Mouse (Mus musculus) hindlimb bud, embryonic 11.5 days (tissue): ENCODE measurements at regions not wholly inside any gene's neighbourhood (a gene's known extent, or its start where the extent isn't known, plus 50 kb on each side); places are given as distances from the start of the nearest gene placed in this dataset.

Experiments used
- DNase-seq: peaks from one replicate; pipeline ENCODE4 v3.0.0-alpha.2; 2012; ENCODE audit warnings: low read depth, low spot score; ENCODE audit errors: extremely low spot score

DNA sequence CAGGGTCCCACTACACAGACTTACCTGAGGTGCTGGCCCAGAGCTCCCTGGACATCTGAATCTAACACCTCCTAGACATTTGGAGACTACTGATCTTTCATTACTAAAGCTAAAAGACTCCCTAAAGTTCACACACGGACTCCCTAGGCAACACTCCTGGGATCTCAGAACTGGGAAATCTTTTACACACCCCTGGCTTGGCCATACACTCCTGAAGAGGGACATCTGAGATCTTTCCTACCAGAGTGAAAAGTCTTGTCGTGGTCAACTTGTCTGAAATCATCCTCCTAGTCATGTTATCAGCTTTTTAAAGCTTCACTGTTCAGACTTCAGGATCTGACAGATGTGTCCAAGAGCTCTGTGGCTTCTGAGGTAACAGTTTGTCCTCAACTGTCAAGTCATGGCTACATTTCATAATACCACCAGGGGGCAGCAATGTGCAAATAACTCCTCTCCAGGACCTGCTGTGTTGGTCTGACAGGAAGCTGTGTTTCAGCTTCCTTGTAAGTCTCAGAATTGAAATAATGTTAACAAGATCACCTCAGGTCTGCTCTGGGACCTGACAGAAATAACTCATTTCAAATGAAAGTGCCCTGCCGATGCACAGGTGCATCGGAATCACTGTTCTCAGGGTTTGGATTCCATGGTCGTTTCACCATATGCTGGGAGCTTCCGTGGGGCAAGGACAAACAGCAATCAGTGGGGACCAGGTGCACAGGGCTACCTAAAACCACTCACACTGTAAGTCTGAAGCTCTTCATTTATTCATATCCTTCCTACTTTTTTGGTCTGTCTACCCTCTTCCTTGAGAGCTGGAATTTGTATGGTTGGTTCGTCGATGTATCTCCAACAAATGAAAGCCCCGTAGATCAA, 92.3 kb upstream of the C1qtnf7 start:
- DNase-seq = peak; percentile 71

- no peak for DNase-seq
Observed at GRCm38 (mm10) chr5:43424551-43425257, 90.6 kb upstream of the C1qtnf7 start.

DNA sequence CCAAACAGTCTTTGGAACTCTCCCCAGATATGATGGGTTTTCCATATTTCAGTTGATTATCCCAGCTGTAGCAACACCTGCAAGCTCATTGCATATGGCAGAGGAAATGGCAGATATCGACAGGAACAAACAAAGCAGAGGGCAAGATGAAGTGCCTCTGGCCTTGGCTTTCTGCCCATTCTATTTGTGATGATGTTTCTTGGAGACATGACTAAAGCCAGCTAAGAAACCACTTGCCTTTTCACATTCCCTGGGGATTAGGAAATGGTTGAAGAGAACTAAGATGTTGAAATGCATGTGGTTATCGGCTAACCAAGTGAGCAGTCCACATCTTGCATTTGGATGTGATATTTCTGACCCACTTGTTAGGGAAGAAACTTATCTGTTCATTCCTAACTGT, 82.0 kb upstream of the C1qtnf7 start:
- DNase-seq = no peak

GRCm38 (mm10) chr5:43439191-43439590, 76.1 kb upstream of the C1qtnf7 start:
- no peak for DNase-seq

- no peak for DNase-seq
Observed at GRCm38 (mm10) chr5:43441306-43441705, 74.0 kb upstream of the C1qtnf7 start.

DNA sequence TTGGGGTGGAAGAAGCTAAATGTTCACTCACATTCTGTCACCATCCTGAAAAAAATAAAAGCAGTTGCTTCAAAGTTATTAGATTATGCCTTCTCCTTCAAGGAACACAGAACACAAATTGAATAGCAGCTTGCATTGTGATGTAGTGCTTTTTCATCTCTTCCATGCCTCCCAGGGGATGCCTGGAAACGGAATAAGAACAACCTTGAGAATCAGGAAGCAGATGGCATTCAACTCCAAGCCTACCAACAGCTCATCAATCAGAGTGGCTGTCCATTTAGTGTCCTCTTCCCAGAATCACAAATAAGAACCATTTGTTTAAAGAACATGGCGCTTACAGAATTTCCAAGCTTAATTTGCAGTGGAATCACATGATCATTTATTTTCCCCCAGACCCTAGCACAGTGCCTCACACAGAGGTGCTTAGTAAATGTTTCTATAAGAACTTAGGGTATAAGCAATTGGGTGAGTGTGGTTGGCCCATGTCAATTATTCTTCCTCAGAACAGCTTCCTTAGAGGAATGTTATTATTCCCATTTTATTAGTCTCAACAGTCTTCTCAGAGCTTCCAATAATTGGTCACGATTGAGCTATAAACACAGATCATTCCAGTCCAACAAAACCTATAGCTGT, 70.6 kb upstream of the C1qtnf7 start:
- DNase-seq = no peak

- DNase-seq = no peak
Observed at GRCm38 (mm10) chr5:43445620-43446019, 69.7 kb upstream of the C1qtnf7 start.

GRCm38 (mm10) chr5:43446295-43446694, 69.0 kb upstream of the C1qtnf7 start:
- no peak for DNase-seq

DNA sequence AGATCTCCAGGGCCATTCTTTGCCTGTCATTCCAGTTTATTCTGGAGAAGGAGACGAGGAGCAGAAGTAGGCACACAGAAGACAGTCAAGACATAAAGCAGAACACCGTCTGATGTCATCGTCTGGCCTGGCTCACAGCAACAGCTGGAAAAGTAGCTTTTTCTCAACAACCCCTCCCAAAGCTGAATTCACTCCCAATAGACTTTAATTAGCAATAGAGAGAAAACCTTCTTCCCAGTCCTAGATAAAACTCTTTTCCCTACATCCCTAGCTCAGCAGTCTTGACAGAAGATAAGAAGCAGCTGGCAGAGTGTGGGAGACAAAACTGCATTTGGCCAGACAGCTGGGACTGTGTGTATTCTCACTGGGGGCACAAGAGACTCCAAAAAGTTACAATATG, 59.3 kb upstream of the C1qtnf7 start:
- DNase-seq = no peak

- DNase-seq = no peak
Observed at GRCm38 (mm10) chr5:43457725-43458124, 57.6 kb upstream of the C1qtnf7 start.

DNA sequence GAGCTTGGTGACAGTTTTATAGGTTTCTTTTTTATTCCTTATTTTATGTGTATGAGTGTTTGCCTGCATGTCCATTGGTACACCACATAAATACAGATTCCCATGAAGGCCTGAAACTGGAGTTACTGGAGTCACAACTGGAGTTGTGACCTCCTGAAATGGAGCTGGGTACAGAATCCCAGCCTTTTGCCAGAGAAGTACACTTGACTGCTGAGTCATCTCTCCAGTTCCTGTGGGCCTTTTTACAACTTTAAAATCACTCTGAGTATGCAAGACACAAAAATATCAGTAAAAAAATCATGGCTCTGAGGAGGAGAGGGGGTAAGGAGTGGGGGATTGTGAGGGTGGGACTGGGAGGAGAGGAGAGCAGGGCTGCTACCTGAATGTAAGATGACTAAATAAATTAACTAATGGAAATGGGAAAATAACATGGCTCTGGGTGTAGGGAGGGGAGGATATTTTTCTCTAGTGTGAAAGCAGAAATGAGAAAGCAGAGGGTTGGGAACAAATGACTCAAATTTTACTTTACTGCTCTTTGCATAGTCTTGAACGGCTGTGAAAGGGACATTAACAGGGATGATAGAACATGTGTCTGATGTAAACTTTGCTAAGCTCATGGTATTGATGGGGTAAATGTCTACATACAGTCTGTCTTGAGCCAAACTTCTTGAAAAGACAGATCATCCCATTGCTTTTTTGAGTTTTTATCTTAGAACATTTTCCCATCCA, 53.2 kb upstream of the C1qtnf7 start:
- no peak for DNase-seq
